Mouse (Mus musculus): ENCODE data around the gene Spem2. TPM values are rescaled to one million over a fixed set of nuclear protein-coding genes. Genes with fewer than 3 reads are reported as not detected.
A peak's percentile ranks its signal among the peaks of the same experiment; 100 is the strongest.
"Not testable (repeated sequence)": the region's sequence is repeated elsewhere in the genome, so short reads cannot be mapped to it uniquely, and the experiment has no call there.

Gene Spem2
- not detected for total RNA-seq (2021)

GRCm38 (mm10) chr11:69818365-69818764 lies at the start of gene Spem2:
Spem2 (minus strand) TSS chr11:69818465.
- intact Hi-C loops (cut with DNase I) = no loop called here

GRCm38 (mm10) chr11:69867335-69867734 lies 49.1 kb upstream of the Spem2 start:
- DNase-seq = no peak
- intact Hi-C loops (cut with DNase I) = no loop called here

More at GRCm38 (mm10) chr11:69818365-69818764, at the start of gene Spem2:
- DNase-seq = no peak

GRCm38 (mm10) chr11:69865561-69865960 lies 47.3 kb upstream of the Spem2 start:
- intact Hi-C loops (cut with DNase I) = no loop called here

GRCm38 (mm10) chr11:69864138-69864860 lies 46.0 kb upstream of the Spem2 start:
- intact Hi-C loops (cut with DNase I) = no loop called here

More at GRCm38 (mm10) chr11:69865561-69865960, 47.3 kb upstream of the Spem2 start:
- no peak for DNase-seq

GRCm38 (mm10) chr11:69863729-69864128 lies 45.5 kb upstream of the Spem2 start:
- intact Hi-C loops (cut with DNase I) = not testable (repeated sequence)

More at GRCm38 (mm10) chr11:69864138-69864860, 46.0 kb upstream of the Spem2 start:
- no peak for DNase-seq

GRCm38 (mm10) chr11:69858113-69858998 lies 40.1 kb upstream of the Spem2 start, which contains the start of gene Tnk1:
Tnk1 (minus strand) TSS chr11:69858730.
- DNase-seq = no peak
- intact Hi-C loops (cut with DNase I) = no loop called here

More at GRCm38 (mm10) chr11:69863729-69864128, 45.5 kb upstream of the Spem2 start:
- DNase-seq = not testable (repeated sequence)

GRCm38 (mm10) chr11:69855347-69855746 lies 37.1 kb upstream of the Spem2 start:
- intact Hi-C loops (cut with DNase I) = no loop called here
- DNase-seq = no peak

GRCm38 (mm10) chr11:69854680-69855079 lies 36.4 kb upstream of the Spem2 start:
- intact Hi-C loops (cut with DNase I) = no loop called here
- no peak for DNase-seq

- intact Hi-C loops (cut with DNase I) = no loop called here
These were observed 35.7 kb upstream of the Spem2 start for GRCm38 (mm10) chr11:69853994-69854393.

GRCm38 (mm10) chr11:69850754-69851153 lies 32.5 kb upstream of the Spem2 start:
- DNase-seq = no peak
- intact Hi-C loops (cut with DNase I) = no loop called here

More at GRCm38 (mm10) chr11:69853994-69854393, 35.7 kb upstream of the Spem2 start:
- DNase-seq = no peak

GRCm38 (mm10) chr11:69849884-69850283 lies 31.6 kb upstream of the Spem2 start:
- intact Hi-C loops (cut with DNase I) = no loop called here
- no peak for DNase-seq

- intact Hi-C loops (cut with DNase I) = no loop called here
- DNase-seq = no peak
These were observed 30.9 kb upstream of the Spem2 start for GRCm38 (mm10) chr11:69849128-69849527.

GRCm38 (mm10) chr11:69848021-69848420 lies 29.8 kb upstream of the Spem2 start:
- DNase-seq = no peak
- intact Hi-C loops (cut with DNase I) = no loop called here

- intact Hi-C loops (cut with DNase I) = no loop called here
- peak; percentile 51 to 53 for DNase-seq
These were observed 28.7 kb upstream of the Spem2 start for GRCm38 (mm10) chr11:69846738-69847688.

GRCm38 (mm10) chr11:69846198-69846680 lies 28.0 kb upstream of the Spem2 start, which contains the start of gene Plscr3:
Plscr3 (plus strand) TSS chr11:69846376.
- DNase-seq = peak; percentile 94
- intact Hi-C loops (cut with DNase I) = no loop called here

GRCm38 (mm10) chr11:69838714-69839104 lies 20.4 kb upstream of the Spem2 start:
- no peak for DNase-seq
- intact Hi-C loops (cut with DNase I) = no loop called here

- intact Hi-C loops (cut with DNase I) = loop anchor here (2.0 kb wide), 1 partner anchor 35 kb away; no protein-coding TSS in a partner anchor
- peak; percentile 96 to 97 for DNase-seq
These were observed 19.9 kb upstream of the Spem2 start, which contains the start of gene Tmem256 for GRCm38 (mm10) chr11:69837952-69838713. Tmem256 (plus strand) TSS chr11:69838514.

- DNase-seq = no peak
These were observed 19.3 kb upstream of the Spem2 start, which contains the start of gene Nlgn2 for GRCm38 (mm10) chr11:69837604-69837951. Nlgn2 (minus strand) TSS chr11:69837784.

More at GRCm38 (mm10) chr11:69837604-69837951, 19.3 kb upstream of the Spem2 start, which contains the start of gene Nlgn2:
- intact Hi-C loops (cut with DNase I) = loop anchor here (2.0 kb wide), 1 partner anchor 35 kb away; no protein-coding TSS in a partner anchor

All from heart, postnatal 10 days (tissue).